Mouse (Mus musculus) cerebellum, adult 2 months (tissue): ENCODE measurements around the gene Ngef. TPM values are rescaled to one million over a fixed set of nuclear protein-coding genes. Genes with fewer than 3 reads are reported as not detected.
"Not testable (repeated sequence)": the region's sequence is repeated elsewhere in the genome, so short reads cannot be mapped to it uniquely, and the experiment has no call there.

Experiments
- DNase-seq, 2 experiments: peaks; one replicate each; pipeline ENCODE4 v3.0.0; 2021
- H3K27ac ChIP-seq: fragments of 200-500 bp; 2 replicates; pipeline ENCODE4 v1.5.1; 2012; ENCODE audit warnings: low read length, control low read depth, inconsistent platforms; ENCODE audit not compliant: insufficient read depth
- H3K27me3 ChIP-seq: fragments of 200-500 bp; 2 replicates; pipeline ENCODE4 v1.6.1; 2012; ENCODE audit warnings: inconsistent platforms, mild to moderate bottlenecking, low read length, moderate library complexity; ENCODE audit not compliant: control insufficient read depth, insufficient read depth
- H3K4me1 ChIP-seq: fragments of 200-500 bp; 2 replicates; pipeline ENCODE4 v1.6.1; 2011; ENCODE audit warnings: low read length; ENCODE audit not compliant: control insufficient read depth, insufficient read depth
- H3K4me3 ChIP-seq: fragments of 200-500 bp; replicated peaks from 2 replicates; pipeline ENCODE3; 2011; ENCODE audit warnings: mild to moderate bottlenecking, low read depth, low read length, control low read depth; ENCODE audit not compliant: insufficient read depth
- CTCF ChIP-seq: fragments of 200-500 bp; IDR thresholded peaks from 2 replicates; pipeline ENCODE4 v1.5.1; 2011; ENCODE audit warnings: low read depth, mild to moderate bottlenecking, control low read depth, low read length, moderate library complexity, borderline replicate concordance; ENCODE audit not compliant: insufficient read depth
- POLR2A ChIP-seq: fragments of 200-500 bp; IDR thresholded peaks from 2 replicates; pipeline ENCODE4 v1.6.1; 2011; ENCODE audit warnings: low read length, control low read depth, borderline replicate concordance; ENCODE audit not compliant: insufficient read depth
- WGBS: fragments of 180-500 bp; shearing (Covaris S2); methylation state at CpG from one replicate; pipeline ENCODE4 v1.1.7; 2018; 5-methylcytosine and 5-hydroxymethylcytosine counted together
- polyA plus RNA-seq: library from polyadenylated mRNA; depleted of rRNA; stranded (reverse); fragments of >200 nt; gene quantifications from 2 replicates; pipeline ENCODE4 v1.2.3, GENCODE M21; 2012

The Ngef gene
- polyA plus RNA-seq, 1 experiment = 25.5 TPM

DNA sequence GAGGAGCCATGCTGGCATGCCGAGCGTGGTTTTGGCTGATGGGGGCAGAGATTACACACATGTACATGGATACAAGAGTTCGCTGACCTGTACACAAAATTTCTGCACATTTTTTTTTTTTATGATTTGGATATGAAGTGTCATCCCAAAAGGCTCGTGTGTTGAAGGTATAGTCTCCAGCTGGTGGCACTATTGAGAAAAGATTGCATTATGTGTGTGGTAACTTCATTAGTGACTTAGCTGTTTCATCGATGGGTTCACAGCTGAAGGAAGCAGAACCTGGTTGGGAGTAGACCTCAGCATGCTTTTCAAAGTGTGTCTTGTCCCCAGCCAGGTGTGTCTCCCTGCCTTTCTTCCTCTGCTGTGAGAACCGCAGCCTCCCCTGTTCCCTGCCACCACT, 105.3 kb downstream of the Ngef start:
- H3K4me1 ChIP-seq = no peaks in the 10 kb centered on the region
- no peak for DNase-seq
- TF ChIP-seq CTCF = peak; percentile 25; the same call in 1 of the 2 replicates
- no peak for TF ChIP-seq POLR2A
- no peak overlapping the region for H3K4me3 ChIP-seq
- no peak overlapping the region for H3K27ac ChIP-seq
- 58% methylated on average over 6 of the region's 6 CpGs for WGBS
- H3K27me3 ChIP-seq = no peaks in the 10 kb centered on the region

DNA sequence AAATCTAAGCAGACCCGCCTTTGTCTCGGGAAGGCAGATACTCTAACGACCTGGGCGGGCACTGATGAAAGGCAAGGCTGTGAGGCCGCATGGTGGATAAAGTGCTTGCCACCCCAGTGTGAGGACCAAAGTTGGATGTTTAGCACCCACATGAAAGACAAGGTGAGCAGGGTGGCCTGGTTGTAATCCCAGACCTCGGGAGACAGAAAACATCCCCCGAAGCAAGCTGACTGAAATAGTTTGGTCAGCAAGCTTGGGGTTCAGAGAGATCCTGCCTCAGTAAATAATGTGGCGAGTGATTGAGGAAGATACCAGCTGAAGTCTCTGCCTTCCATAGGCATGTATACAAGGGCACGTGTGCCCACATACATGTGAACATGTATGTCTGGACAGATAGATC, 106.2 kb downstream of the Ngef start:
- 87% methylated on average over 9 of the region's 9 CpGs for WGBS
- H3K4me1 ChIP-seq = no peaks in the 10 kb centered on the region
- DNase-seq = no peak
- no peaks in the 10 kb centered on the region for H3K27me3 ChIP-seq
- no peak overlapping the region for H3K27ac ChIP-seq
- TF ChIP-seq CTCF = no peak
- no peak for TF ChIP-seq POLR2A
- no peak overlapping the region for H3K4me3 ChIP-seq

DNA sequence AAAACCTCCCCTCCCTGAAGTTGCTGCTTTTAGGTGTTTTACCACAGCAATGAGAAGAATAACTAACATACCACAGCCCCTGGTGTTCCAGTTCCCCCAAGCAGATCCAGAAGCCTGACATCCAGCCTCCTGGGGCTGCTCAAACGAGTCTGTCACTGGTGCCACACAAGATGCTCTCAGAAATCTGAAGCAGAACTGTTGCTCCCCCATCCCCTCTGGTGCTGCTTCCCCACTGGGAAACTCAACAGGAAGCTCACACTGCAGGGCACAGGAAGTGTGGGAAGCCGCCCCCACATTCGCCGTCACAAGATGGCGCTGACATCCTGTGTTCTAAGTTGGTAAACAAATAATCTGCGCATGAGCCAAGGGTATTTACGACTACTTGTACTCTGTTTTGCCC, 113.8 kb downstream of the Ngef start:
- not testable (repeated sequence) for H3K27me3 ChIP-seq, H3K4me1 ChIP-seq, H3K27ac ChIP-seq, H3K4me3 ChIP-seq, DNase-seq
- 87% methylated on average over 7 of the region's 7 CpGs for WGBS

DNA sequence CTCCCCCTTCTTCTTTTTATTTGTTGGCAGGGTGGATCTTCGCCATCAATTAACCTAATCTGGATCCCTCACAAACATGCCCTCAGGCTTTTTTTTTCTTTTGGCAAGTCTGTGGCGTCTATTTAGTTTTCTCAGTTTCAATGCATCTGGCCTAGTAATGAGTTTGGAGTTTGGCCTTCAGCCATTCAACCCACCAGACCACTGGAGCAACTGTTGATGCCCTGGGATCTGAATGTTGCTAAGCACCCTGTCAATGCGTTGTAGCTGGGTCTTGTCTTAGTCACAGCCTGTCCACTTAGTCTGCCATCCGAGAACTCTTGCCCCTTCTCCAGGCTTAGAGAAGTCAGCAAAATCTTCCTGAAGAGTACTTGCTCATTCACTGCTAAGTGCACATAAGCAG, 115.6 kb downstream of the Ngef start:
- Histone ChIP-seq H3K4me3 (no peak overlapping the region), H3K4me1 (no peaks in the 10 kb centered on the region), H3K27ac (no peak overlapping the region), H3K27me3 (no peaks in the 10 kb centered on the region)
- peak in 1 of 2 experiments; percentile 0 for DNase-seq
- TF ChIP-seq CTCF (no peak), POLR2A (no peak)
- 50% methylated on average over 4 of the region's 4 CpGs for WGBS

DNA sequence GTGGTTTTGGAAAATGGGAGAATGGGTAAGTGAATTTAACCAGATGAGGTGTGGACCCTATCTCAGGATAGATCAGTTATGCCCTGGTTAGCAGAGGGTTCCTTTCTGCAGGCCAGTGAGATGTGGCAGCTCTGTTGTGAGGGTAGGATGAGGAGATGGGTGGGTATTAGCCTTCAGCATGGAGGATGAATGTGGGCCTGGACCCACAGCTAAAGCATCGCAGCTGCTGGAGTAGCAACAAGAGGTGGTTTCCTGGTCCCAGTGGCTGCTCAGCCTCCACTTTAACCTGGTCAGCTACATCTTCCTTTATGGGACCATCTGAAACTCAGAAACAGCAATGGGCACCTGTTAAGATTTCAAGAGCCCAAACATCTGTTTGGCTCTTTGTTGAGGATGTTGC, 117.2 kb downstream of the Ngef start:
- WGBS = 100% methylated on average over 1 of the region's 1 CpGs

DNA sequence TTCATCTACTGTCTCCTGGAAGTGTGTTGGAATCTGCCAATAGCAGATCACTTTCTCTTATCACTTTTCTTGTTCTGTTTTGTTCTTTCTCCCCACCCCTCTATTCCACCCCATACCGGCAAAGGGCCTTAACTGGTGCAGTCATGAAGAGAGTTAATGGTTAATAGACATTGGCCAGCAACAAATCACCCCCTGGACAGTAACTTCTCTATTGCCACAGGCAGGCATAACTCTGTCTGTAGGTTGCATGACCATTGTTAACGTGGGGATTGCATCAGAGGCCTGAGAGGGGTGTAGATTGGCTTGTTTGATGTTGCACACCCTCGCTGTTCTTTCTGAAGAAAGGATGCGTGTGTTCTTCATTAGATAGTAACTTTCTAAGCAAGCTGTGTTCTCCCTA, 124.2 kb downstream of the Ngef start:
- no peaks in the 10 kb centered on the region for H3K4me1 ChIP-seq
- no peaks in the 10 kb centered on the region for H3K27me3 ChIP-seq
- no peak for DNase-seq
- H3K27ac ChIP-seq = no peak overlapping the region
- 88% methylated on average over 4 of the region's 4 CpGs for WGBS
- no peak overlapping the region for H3K4me3 ChIP-seq
- TF ChIP-seq POLR2A (no peak), CTCF (no peak)

More for the DNA sequence above, 117.2 kb downstream of the Ngef start:
- no peak for DNase-seq
- TF ChIP-seq CTCF (no peak), POLR2A (no peak)
- no peak overlapping the region for H3K4me3 ChIP-seq
- H3K27me3 ChIP-seq = no peaks in the 10 kb centered on the region
- no peak overlapping the region for H3K27ac ChIP-seq
- H3K4me1 ChIP-seq = no peaks in the 10 kb centered on the region

DNA sequence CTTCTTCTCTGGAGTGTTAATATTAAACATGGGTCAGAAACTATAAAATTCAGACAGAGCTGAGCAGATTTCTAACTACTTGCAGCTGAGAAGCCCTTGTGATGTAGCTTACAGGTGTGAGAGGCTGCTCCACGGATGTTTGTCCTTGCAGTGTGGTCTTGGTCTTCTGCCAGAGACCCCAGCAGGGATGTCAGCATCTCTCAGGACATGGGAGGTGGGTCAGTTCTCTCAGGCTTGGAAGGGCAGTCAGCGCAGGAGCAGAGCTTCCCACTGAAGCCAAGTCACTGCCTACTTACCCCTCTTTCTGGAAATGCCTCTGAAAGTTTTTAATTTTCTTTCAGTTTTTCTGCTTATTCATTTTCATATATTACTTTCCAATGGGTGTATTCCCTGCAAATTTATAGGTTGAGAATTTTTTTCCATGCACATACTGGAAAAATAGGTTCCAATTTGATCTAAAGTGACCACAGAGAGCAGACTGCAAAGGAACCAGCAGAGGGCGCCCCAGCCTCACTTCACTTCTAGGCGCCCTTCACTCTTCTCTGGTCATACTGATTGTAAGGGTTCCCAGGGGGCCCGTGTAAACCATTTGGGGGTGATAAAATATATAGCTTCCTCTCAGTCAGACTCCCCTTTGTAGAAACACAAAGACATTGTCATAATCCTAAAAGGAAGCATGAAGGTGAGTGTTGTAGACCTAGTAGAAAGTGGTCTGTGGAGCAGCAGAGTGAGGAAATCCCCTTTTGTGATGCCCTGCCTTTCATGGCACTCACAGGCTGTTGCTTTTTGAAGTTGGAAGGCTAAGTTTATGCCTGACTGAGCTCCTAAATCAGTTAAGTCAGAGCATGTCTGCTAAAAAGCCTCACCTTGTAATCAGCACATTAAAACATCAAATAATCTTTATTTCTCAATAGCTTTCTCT, 126.2 kb downstream of the Ngef start:
- no peaks in the 10 kb centered on the region for H3K4me1 ChIP-seq
- peak; percentile 72 for TF ChIP-seq CTCF
- TF ChIP-seq POLR2A = no peak
- DNase-seq = peak; percentile 55 to 70
- H3K27me3 ChIP-seq = no peaks in the 10 kb centered on the region
- no peak overlapping the region for H3K27ac ChIP-seq
- H3K4me3 ChIP-seq = no peak overlapping the region
- 30% methylated on average over 5 of the region's 5 CpGs for WGBS

DNA sequence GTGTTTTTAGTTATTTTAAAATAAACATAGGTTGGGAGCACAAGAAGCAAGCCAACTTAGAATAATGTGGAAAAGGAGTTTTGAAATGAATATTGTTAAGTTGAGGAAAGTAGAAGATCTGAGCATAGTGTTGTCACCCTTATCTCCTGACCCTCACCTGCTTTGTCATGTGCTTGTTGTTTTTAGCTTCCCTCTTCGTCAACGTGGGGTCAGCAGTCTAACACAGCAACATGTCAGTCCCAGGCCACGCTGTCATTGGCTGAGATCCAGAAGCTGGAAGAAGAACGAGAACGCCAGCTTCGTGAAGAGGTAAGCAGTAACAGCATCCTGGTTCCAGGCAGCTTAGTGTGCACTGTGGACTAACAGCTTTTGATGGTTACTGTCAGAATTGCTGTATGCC, 137.1 kb downstream of the Ngef start:
- Histone ChIP-seq H3K4me3 (no peak overlapping the region), H3K27ac (no peak overlapping the region), H3K27me3 (no peaks in the 10 kb centered on the region), H3K4me1 (no peaks in the 10 kb centered on the region)
- WGBS = 33% methylated on average over 6 of the region's 6 CpGs
- no peak for DNase-seq
- TF ChIP-seq CTCF (no peak), POLR2A (no peak)
